Mouse (Mus musculus): ENCODE measurements around the gene Rap1b.

The Rap1b gene

GRCm38 (mm10) chr10:117770286-117771130 lies 75.3 kb downstream of the Rap1b start:
- 93% methylated on average over 18 of the region's 18 CpGs for WGBS

- WGBS, result 95% methylated on average over 9 of the region's 9 CpGs
Observed at GRCm38 (mm10) chr10:117769541-117770285, 76.1 kb downstream of the Rap1b start.

- WGBS, result 84% methylated on average over 7 of the region's 7 CpGs
Observed at GRCm38 (mm10) chr10:117768141-117768440, 77.7 kb downstream of the Rap1b start.

GRCm38 (mm10) chr10:117767286-117768140 lies 78.3 kb downstream of the Rap1b start:
- 85% methylated on average over 10 of the region's 10 CpGs for WGBS

GRCm38 (mm10) chr10:117766896-117767160 lies 79.0 kb downstream of the Rap1b start:
- WGBS, result 87% methylated on average over 5 of the region's 5 CpGs

- 86% methylated on average over 16 of the region's 16 CpGs for WGBS
Observed at GRCm38 (mm10) chr10:117766111-117766895, 79.5 kb downstream of the Rap1b start.

- 93% methylated on average over 11 of the region's 11 CpGs for WGBS
Observed at GRCm38 (mm10) chr10:117765116-117765894, 80.5 kb downstream of the Rap1b start.

GRCm38 (mm10) chr10:117764598-117764997 lies 81.2 kb downstream of the Rap1b start:
- WGBS, result 87% methylated on average over 6 of the region's 6 CpGs

All from cerebral cortex, adult 2 months (tissue).